Mouse (Mus musculus): ENCODE measurements at regions not wholly inside any gene's neighbourhood (a gene's known extent, or its start where the extent isn't known, plus 50 kb on each side); places are given as distances from the start of the nearest gene placed in this dataset.

- no peak for ATAC-seq
- TF ChIP-seq CTCF (IDR thresholded peaks at IDR 0.05) = no peak
- CTCF ChIA-PET = no interaction called here
- POLR2A ChIA-PET = no interaction called here
- peaks cover 3% of the 10 kb centered on the region for H3K27me3 ChIP-seq
- in situ Hi-C loops (cut with MboI; ENCODE audit: low pct_unique_long_range_greater_than_20kb) = no loop called here
- DNase-seq (ENCODE audit: low read depth, low spot score) = no peak
Observed at GRCm38 (mm10) chr11:84760622-84761196, 58.6 kb downstream of the Mrm1 start.

- CTCF ChIA-PET = no interaction called here
- DNase-seq (ENCODE audit: low read depth, low spot score) = no peak
- POLR2A ChIA-PET = no interaction called here
- in situ Hi-C loops (cut with MboI; ENCODE audit: low pct_unique_long_range_greater_than_20kb) = no loop called here
- no peak for TF ChIP-seq CTCF (IDR thresholded peaks at IDR 0.05)
- peaks cover 3% of the 10 kb centered on the region for H3K27me3 ChIP-seq
- no peak for ATAC-seq
Observed at GRCm38 (mm10) chr11:84759478-84759986, 59.8 kb downstream of the Mrm1 start.

- no peak for DNase-seq (ENCODE audit: low read depth, low spot score)
- TF ChIP-seq CTCF (IDR thresholded peaks at IDR 0.05) = no peak
- H3K27me3 ChIP-seq = peaks cover under 1% of the 10 kb centered on the region
- ChIA-PET CTCF (interaction anchor here (2.5 kb wide), 1 partner anchor 42 kb away, joined by 6 read pairs; no protein-coding TSS in a partner anchor), POLR2A (no interaction called here)
- ATAC-seq = no peak
- in situ Hi-C loops (cut with MboI; ENCODE audit: low pct_unique_long_range_greater_than_20kb) = no loop called here
Observed at GRCm38 (mm10) chr11:84752007-84752406, 67.3 kb downstream of the Mrm1 start.

GRCm38 (mm10) chr11:84749490-84750349 is 69.6 kb downstream of the Mrm1 start:
- ATAC-seq (no peak), DNase-seq (ENCODE audit: low read depth, low spot score) (no peak)
- POLR2A ChIA-PET = no interaction called here
- no peaks in the 10 kb centered on the region for H3K27me3 ChIP-seq
- no peak for TF ChIP-seq CTCF (IDR thresholded peaks at IDR 0.05)
- in situ Hi-C loops (cut with MboI; ENCODE audit: low pct_unique_long_range_greater_than_20kb) = no loop called here
- CTCF ChIA-PET = interaction anchor here (1.5 kb wide), 1 partner anchor 16 kb away, joined by 4 read pairs; no protein-coding TSS in a partner anchor

- ChIA-PET POLR2A (no interaction called here), CTCF (no interaction called here)
- DNase-seq (ENCODE audit: low read depth, low spot score) (no peak), ATAC-seq (no peak)
- in situ Hi-C loops (cut with MboI; ENCODE audit: low pct_unique_long_range_greater_than_20kb) = no loop called here
- no peak for TF ChIP-seq CTCF (IDR thresholded peaks at IDR 0.05)
- H3K27me3 ChIP-seq = peaks cover 7% of the 10 kb centered on the region
Observed at GRCm38 (mm10) chr11:84738769-84739589, 80.3 kb downstream of the Mrm1 start.

GRCm38 (mm10) chr11:84738128-84738527 is 81.2 kb downstream of the Mrm1 start:
- no peak for ATAC-seq
- no peak for DNase-seq (ENCODE audit: low read depth, low spot score)
- H3K27me3 ChIP-seq = peaks cover 16% of the 10 kb centered on the region
- in situ Hi-C loops (cut with MboI; ENCODE audit: low pct_unique_long_range_greater_than_20kb) = no loop called here
- ChIA-PET POLR2A (no interaction called here), CTCF (no interaction called here)
- no peak for TF ChIP-seq CTCF (IDR thresholded peaks at IDR 0.05)

GRCm38 (mm10) chr11:84731890-84732289 is 87.4 kb downstream of the Mrm1 start:
- in situ Hi-C loops (cut with MboI; ENCODE audit: low pct_unique_long_range_greater_than_20kb) = no loop called here
- H3K27me3 ChIP-seq = peaks cover 29% of the 10 kb centered on the region
- no peak for DNase-seq (ENCODE audit: low read depth, low spot score)
- no peak for ATAC-seq
- no peak for TF ChIP-seq CTCF (IDR thresholded peaks at IDR 0.05)
- ChIA-PET POLR2A (interaction anchor here (0.9 kb wide), 1 partner anchor 9 kb away, joined by 5 read pairs; no protein-coding TSS in a partner anchor), CTCF (no interaction called here)

- in situ Hi-C loops (cut with MboI; ENCODE audit: low pct_unique_long_range_greater_than_20kb) = no loop called here
- CTCF ChIA-PET = no interaction called here
- no peak for TF ChIP-seq CTCF (IDR thresholded peaks at IDR 0.05)
- peaks cover 38% of the 10 kb centered on the region for H3K27me3 ChIP-seq
- POLR2A ChIA-PET = no interaction called here
- DNase-seq (ENCODE audit: low read depth, low spot score) (no peak), ATAC-seq (no peak)
Observed at GRCm38 (mm10) chr11:84730218-84730617, 89.1 kb downstream of the Mrm1 start.

- ATAC-seq (no peak), DNase-seq (ENCODE audit: low read depth, low spot score) (peak; percentile 47)
- peaks cover 41% of the 10 kb centered on the region for H3K27me3 ChIP-seq
- in situ Hi-C loops (cut with MboI; ENCODE audit: low pct_unique_long_range_greater_than_20kb) = loop anchor here (5.0 kb wide), 1 partner anchor 63 kb away; no protein-coding TSS in a partner anchor
- ChIA-PET POLR2A (no interaction called here), CTCF (no interaction called here)
- TF ChIP-seq CTCF (IDR thresholded peaks at IDR 0.05) = no peak
Observed at GRCm38 (mm10) chr11:84729189-84729588, 90.1 kb downstream of the Mrm1 start.

- CTCF ChIA-PET = no interaction called here
- DNase-seq (ENCODE audit: low read depth, low spot score) (no peak), ATAC-seq (no peak)
- POLR2A ChIA-PET = no interaction called here
- TF ChIP-seq CTCF (IDR thresholded peaks at IDR 0.05) = no peak
- in situ Hi-C loops (cut with MboI; ENCODE audit: low pct_unique_long_range_greater_than_20kb) = loop anchor here (5.0 kb wide), 1 partner anchor 66 kb away; no protein-coding TSS in a partner anchor
- H3K27me3 ChIP-seq = peaks cover 35% of the 10 kb centered on the region
Observed at GRCm38 (mm10) chr11:84725936-84726613, 93.2 kb downstream of the Mrm1 start.

All from Patski (cell line).